Mouse (Mus musculus) lung, adult 2 months (tissue): ENCODE data around the gene Ezh1.

Experiments used
- CTCF ChIP-seq: fragments of 200-500 bp; IDR thresholded peaks from 2 replicates; pipeline ENCODE4 v1.5.1; 2011; ENCODE audit warnings: mild to moderate bottlenecking, low read length, control low read depth; ENCODE audit not compliant: insufficient read depth
- POLR2A ChIP-seq: fragments of 200-500 bp; IDR thresholded peaks from 2 replicates; pipeline ENCODE4 v1.6.1; 2011; ENCODE audit warnings: low read depth, mild to moderate bottlenecking, control low read depth, low read length, borderline replicate concordance; ENCODE audit errors: extremely low read depth

DNA sequence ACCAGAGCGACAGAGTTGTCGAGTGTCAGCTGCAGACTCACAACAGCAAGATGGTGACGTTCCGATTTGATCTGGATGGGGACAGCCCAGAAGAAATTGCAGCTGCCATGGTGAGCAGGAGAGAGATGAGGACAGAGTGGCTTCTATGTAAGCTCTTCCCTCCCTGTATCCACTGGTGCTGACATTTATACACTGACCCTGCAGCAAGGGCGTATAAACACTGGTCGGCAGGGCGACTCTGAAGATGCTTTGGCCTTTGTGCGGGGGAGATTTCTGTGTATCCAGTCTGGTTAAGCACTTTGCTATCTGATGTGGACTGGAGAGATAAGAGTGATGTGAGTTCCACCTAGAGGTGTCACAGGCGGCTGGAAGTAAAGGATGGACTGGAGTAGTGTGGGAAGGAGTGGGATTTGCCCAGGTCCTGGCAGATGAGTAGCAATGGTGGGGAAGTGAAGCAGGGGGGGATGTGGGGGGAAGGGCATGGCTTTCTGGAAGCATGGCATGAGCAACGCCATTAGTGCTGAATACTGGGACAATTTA is 43.4 kb upstream of the Ezh1 start:
- TF ChIP-seq CTCF (no peak), POLR2A (no peak)
